Mouse (Mus musculus) layer of hippocampus, adult 11-12 months (tissue): ENCODE results near the gene Rint1.

ENCODE experiments used
- DNase-seq: peaks from one replicate; pipeline ENCODE4 v3.0.0; 2022; ENCODE audit warnings: low spot score

Rint1 gene

DNA sequence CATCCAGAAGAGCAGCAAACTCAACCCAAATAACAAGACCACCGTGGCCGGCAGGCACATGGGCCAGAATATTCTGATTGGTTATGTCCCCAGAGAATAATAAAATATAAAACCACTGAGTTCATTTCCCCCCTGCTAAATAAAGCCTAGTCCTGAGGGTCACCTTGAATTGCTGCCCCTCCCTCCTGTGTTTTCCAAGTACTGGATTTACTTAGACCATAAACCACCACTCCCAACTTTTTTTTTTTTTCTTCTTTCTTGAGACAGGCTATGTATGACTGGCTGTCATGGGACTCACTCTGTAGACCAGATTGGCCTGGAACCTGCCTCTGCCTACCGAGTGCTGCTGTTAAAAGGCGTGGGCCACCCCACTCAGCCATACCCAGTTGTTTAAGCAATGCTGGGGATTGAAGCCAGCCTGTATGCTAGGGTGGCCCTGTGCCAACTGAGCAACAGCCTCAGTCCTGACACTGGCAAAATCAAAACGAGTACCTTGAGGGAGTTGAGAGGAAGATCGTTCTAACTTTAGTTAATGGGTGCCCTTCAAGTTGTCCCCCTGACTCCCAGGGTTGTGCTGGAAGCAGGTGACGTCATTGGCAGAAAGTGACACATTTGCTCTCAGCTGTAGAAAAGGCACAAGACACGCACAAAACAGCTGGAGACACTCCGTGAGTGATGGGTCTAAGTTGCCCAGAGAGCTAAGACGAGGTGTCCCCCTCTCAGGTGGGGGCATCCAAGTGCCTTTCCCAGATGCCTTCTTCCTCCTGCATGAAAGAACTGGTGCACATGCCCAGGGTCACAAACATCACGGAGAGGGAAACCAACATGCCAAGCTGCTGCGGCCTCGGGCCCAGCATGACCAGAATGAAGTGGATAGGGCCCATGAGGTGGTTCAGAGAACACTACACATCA, 76.8 kb downstream of the Rint1 start:
- no peak for DNase-seq

DNA sequence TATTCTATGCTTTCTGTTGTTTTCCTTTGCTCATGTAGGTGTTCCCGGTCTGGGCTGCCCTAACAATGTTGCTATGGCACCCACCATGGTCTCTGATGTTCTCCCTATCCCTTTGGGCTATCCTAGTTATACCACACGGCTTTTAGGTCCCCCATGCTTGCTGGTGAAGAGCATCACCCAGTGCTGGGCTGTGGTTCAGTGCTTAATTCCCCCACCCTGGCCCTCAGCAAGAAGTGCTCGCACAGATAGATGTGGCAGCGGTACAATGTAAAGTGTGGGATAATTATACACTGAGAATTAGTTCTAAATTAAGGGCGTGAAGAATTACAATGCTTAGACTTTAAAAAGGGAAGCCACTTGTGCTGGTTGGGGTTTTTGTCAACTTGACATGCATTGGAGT, 78.4 kb downstream of the Rint1 start:
- DNase-seq = no peak
